Mouse (Mus musculus): ENCODE measurements around the gene Nfil3.

- TF ChIP-seq CTCF (IDR thresholded peaks at IDR 0.05; ENCODE audit: low read depth, low read length) (no peak), POLR2A (IDR thresholded peaks at IDR 0.05; ENCODE audit: extremely low read depth, insufficient read depth, low read length) (no peak)
Measured at GRCm38 (mm10) chr13:52974676-52975075, 6.2 kb downstream of the Nfil3 start.
